Mouse (Mus musculus) small intestine, adult 2 months (tissue): ENCODE measurements around the gene Tnfrsf13b.
"Not testable (repeated sequence)": the region's sequence is repeated elsewhere in the genome, so short reads cannot be mapped to it uniquely, and the experiment has no call there.

Experiments
- CTCF ChIP-seq: fragments of 200-500 bp; IDR thresholded peaks from 2 replicates; pipeline ENCODE4 v1.5.1; 2012; ENCODE audit warnings: low read depth, mild to moderate bottlenecking, control low read depth, inconsistent platforms, low read length, moderate library complexity, mixed read lengths; ENCODE audit not compliant: insufficient replicate concordance, insufficient read length; ENCODE audit errors: extremely low read depth
- POLR2A ChIP-seq: fragments of 200-500 bp; IDR thresholded peaks from 2 replicates; pipeline ENCODE4 v1.6.1; 2012; ENCODE audit warnings: low read depth, mild to moderate bottlenecking, control low read depth, inconsistent platforms, low read length, moderate library complexity

DNA sequence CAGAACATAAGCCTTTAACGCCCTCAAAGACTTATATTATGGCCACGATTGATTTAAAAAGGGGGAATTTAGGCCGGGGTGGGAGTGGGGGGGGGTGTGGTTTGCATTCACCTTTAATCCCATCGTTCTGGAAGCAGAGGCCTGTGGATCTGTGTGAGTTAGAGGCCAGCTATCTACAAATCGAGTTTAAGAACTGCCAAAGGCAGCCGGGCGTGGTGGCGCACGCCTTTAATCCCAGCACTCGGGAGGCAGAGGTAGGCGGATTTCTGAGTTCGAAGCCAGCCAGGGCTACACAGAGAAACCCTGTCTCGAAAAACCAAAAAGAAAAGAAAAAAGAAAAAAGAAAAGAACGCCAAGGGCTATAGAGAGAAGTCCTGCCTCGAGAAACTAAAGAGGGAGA, 46.9 kb downstream of the Tnfrsf13b start:
- TF ChIP-seq CTCF, POLR2A: not testable (repeated sequence)
